Comparison of ENCODE assay signal across 14 mouse cellular contexts in genomic region chr12:10878791-10879190, GRCm38 (mm10).
"Had no signal": no experiment of that assay in that cellular context is flagged by ENCODE, and none has a peak within 500 bp of the region (broad histone marks: within the 10 kb centered on the region; RNA-seq: fewer than 3 reads in every experiment).

No protein-coding gene starts in this region.

- DNase-seq: heart, postnatal 10 days; heart, postnatal 14 days; heart, postnatal 36 days; heart, postnatal 4 days; kidney, adult 11 months; kidney, adult 18-20 months; kidney, adult 2 months; kidney, adult 8-10 months; kidney, adult 9 months; kidney, postnatal 10 days; kidney, postnatal 14 days; kidney, postnatal 25 days; kidney, postnatal 36 days; kidney, postnatal 4 days had no signal
